Mouse (Mus musculus) bone marrow macrophage, adult 2 months (primary cell): Measurements from ENCODE around the gene Gck. TPM values are rescaled to one million over a fixed set of nuclear protein-coding genes. Genes with fewer than 3 reads are reported as not detected.
A peak's percentile ranks its signal among the peaks of the same experiment; 100 is the strongest.

Experiments used
- H3K27ac ChIP-seq: 2 replicates; pipeline ENCODE4 v1.5.1; 2012; ENCODE audit warnings: low read depth, low read length; ENCODE audit not compliant: insufficient read depth
- H3K4me1 ChIP-seq: 2 replicates; pipeline ENCODE4 v1.6.1; 2012; ENCODE audit warnings: low read length; ENCODE audit not compliant: control insufficient read depth, insufficient read depth
- H3K4me3 ChIP-seq: 2 replicates; pipeline ENCODE4 v1.5.1; 2012; ENCODE audit warnings: mild to moderate bottlenecking, low read length, moderate library complexity; ENCODE audit not compliant: insufficient read depth
- CTCF ChIP-seq: IDR thresholded peaks from 2 replicates; pipeline ENCODE4 v1.5.1; 2012; ENCODE audit warnings: low read depth, mild to moderate bottlenecking, low read length, moderate library complexity
- POLR2A ChIP-seq: IDR thresholded peaks from 2 replicates; pipeline ENCODE4 v1.6.1; 2012; ENCODE audit warnings: mild to moderate bottlenecking, low read depth, low read length, borderline replicate concordance
- polyA plus RNA-seq: library from polyadenylated mRNA; stranded (reverse); fragments of >200 nt; gene quantifications from 2 replicates; pipeline ENCODE4 v1.2.4, GENCODE M21; 2012; ENCODE audit not compliant: missing spikeins, insufficient read depth, insufficient read length

The Gck gene
- polyA plus RNA-seq = not detected in 2 replicates

- H3K4me3 ChIP-seq = no peak within 1 kb of the TSS
- TF ChIP-seq CTCF = no peak
- no peak for TF ChIP-seq POLR2A
- H3K4me1 ChIP-seq = peaks cover 17% of the 10 kb centered on the region
- no peak within 1 kb of the TSS for H3K27ac ChIP-seq
Measured at GRCm38 (mm10) chr11:5949586-5950352, at the start of gene Gck. Gck (minus strand) TSS chr11:5950081.

DNA sequence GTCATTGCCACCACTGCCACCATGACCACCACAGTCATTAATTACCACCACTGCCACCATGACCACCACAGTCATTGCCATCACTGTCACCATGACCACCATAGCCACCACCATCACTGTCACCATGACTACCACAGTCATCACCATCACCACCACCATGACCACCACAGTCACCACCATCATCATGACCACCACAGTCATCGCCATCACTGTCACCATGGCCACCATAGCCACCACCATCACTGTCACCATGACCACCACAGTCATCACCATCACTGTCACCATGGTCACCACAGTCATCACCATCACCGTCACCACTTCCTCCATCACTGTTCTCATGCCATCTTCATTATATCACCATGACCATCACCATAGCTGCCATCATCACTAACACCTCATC, 48.6 kb upstream of the Gck start:
- no peak overlapping the region for H3K4me3 ChIP-seq
- TF ChIP-seq POLR2A = no peak
- TF ChIP-seq CTCF = no peak
- H3K4me1 ChIP-seq = peaks cover 35% of the 10 kb centered on the region
- no peak overlapping the region for H3K27ac ChIP-seq

GRCm38 (mm10) chr11:5995989-5996388, 46.1 kb upstream of the Gck start:
- H3K4me1 ChIP-seq = peaks cover 16% of the 10 kb centered on the region
- H3K27ac ChIP-seq = no peak overlapping the region
- peak; percentile 88 for TF ChIP-seq CTCF
- TF ChIP-seq POLR2A = no peak
- H3K4me3 ChIP-seq = no peak overlapping the region

DNA sequence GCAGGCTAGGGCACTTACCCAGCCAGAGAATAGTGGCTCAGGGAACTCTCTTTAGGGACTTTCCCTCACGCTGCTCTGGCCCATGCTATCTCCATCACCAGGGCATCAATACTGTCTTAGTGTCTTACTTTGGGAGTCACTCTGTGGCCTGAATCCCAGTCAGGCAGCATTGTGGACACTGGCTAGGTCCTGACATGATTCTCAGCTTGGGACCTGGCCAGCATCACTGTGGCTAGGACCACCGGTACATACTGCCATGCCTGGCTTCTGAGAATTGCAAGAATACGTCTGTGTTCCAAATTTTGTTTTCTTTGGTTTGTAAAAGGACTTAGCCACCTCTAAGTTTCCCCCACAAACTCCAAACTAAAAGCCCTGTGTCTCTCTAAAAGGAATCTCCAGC, 45.0 kb upstream of the Gck start:
- no peak for TF ChIP-seq POLR2A
- TF ChIP-seq CTCF = no peak
- Histone ChIP-seq H3K27ac (no peak overlapping the region), H3K4me3 (no peak overlapping the region), H3K4me1 (peaks cover 9% of the 10 kb centered on the region)

DNA sequence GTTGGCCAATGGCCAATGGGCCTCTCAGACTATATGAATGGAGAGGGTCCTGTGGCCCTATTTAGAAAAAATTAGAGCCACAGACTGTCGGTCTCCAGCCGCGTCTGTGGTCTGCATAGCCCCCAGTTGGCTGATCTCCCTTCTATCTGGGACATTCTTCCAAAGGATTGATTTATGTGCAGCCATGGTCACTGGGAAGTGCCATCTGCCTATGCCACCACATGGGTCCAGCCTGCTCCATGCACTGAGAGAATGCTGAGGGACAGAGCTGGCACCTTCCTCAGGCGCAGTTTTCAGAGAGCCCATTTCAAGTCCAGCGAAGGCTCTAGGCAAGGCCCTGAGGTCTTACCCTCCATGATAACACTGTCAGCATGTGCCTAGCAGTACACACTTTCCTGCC, 44.3 kb upstream of the Gck start:
- TF ChIP-seq CTCF (no peak), POLR2A (no peak)
- Histone ChIP-seq H3K27ac (no peak overlapping the region), H3K4me3 (no peak overlapping the region), H3K4me1 (peaks cover 2% of the 10 kb centered on the region)

DNA sequence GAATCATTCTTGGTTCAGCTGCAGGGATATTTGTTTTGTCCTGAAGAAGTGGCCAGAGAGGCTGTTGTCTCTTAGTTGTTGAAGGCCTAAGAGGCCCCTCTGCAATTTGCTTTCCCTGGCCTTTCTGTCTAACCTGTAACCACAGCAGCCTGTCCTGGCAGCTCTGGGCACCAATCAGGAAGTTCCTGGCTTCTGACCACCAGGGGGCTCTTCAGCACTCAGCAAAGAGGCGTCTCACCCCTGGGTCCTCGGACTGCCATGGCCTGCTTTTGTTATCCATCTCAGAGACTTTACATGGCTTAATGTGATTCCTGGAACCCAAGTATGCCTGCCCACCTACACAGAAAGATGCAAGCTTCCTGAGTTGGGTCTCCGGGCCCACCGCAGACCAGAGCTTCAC, 41.0 kb upstream of the Gck start:
- Histone ChIP-seq H3K27ac (no peak overlapping the region), H3K4me3 (no peak overlapping the region), H3K4me1 (no peaks in the 10 kb centered on the region)
- TF ChIP-seq POLR2A = no peak
- peak; percentile 53 for TF ChIP-seq CTCF

- Histone ChIP-seq H3K4me1 (no peaks in the 10 kb centered on the region), H3K4me3 (no peak overlapping the region), H3K27ac (no peak overlapping the region)
- TF ChIP-seq POLR2A (no peak), CTCF (no peak)
Measured at GRCm38 (mm10) chr11:5989954-5990593, 40.2 kb upstream of the Gck start.

DNA sequence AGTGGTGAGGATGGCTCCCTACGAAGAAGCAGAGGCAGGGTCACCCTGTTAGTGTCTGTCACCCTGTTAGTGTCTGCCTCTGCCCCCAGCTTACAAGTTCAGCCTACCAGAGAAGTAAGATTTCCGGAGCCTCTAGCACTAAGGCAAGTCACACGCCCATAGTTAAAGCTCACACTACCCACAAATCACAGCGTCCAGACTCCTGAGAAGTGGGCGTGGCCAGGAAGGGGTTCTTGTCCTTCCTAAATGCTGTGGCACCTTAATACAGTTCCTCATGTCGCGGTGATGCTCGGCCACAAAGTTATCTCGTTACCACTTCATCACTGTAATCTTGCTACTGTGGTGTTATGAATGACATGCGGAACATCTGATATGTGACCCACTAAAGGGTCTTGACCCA, 38.2 kb upstream of the Gck start:
- Histone ChIP-seq H3K4me1 (no peaks in the 10 kb centered on the region), H3K27ac (no peak overlapping the region), H3K4me3 (no peak overlapping the region)
- no peak for TF ChIP-seq CTCF
- no peak for TF ChIP-seq POLR2A

DNA sequence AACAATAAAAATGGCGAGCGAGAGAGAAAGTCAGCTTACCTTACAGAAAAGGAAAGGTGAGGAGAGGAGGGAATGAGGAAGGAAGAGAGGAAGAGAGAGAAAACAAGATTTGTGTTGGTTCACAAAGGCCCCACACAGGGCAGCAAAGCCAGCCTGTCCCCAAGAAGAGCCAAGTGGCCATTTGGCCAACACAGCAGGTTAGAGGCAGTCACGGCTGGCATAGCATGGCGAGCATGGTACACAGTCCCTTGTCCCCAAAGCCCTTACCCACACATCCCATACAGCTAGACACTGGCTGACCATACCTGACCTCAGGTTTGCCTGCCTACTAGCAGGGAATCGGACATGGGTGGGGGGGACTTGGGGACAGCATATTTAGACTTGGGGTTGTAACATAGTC, 33.7 kb upstream of the Gck start:
- Histone ChIP-seq H3K27ac (no peak overlapping the region), H3K4me1 (no peaks in the 10 kb centered on the region), H3K4me3 (no peak overlapping the region)
- TF ChIP-seq CTCF (no peak), POLR2A (no peak)

GRCm38 (mm10) chr11:5981323-5981722, 31.4 kb upstream of the Gck start:
- TF ChIP-seq CTCF (no peak), POLR2A (no peak)
- H3K27ac ChIP-seq = no peak overlapping the region
- H3K4me1 ChIP-seq = no peaks in the 10 kb centered on the region
- H3K4me3 ChIP-seq = no peak overlapping the region

DNA sequence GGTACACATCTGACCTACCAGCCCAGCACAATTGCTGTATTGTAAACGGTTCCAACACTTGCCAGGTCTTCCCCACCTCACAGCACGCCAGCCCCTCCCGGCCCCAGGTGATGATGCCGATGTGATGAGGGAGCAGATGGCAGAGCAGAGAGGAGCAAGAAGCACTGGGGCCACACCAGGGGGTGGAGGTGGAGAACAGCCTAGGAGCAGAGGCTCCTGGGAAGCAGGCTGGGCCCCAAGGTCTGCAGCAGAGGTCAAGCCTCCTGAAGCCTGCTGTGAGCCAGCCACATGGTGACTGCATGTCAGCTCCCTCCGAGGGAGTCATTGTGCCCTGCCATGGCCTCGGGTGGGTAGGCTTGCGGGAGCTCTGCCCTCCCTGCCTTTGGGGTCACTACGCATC, 30.7 kb upstream of the Gck start:
- no peak overlapping the region for H3K27ac ChIP-seq
- TF ChIP-seq POLR2A = no peak
- no peak for TF ChIP-seq CTCF
- H3K4me3 ChIP-seq = no peak overlapping the region
- no peaks in the 10 kb centered on the region for H3K4me1 ChIP-seq
